Mouse (Mus musculus): ENCODE data around the gene Rgs6. TPM values are rescaled to one million over a fixed set of nuclear protein-coding genes. Genes with fewer than 3 reads are reported as not detected.

The Rgs6 gene
- polyA plus RNA-seq, 1 experiment: 0.69 TPM

- no peaks in the 10 kb centered on the region for H3K9me3 ChIP-seq
- no peak overlapping the region for H3K4me3 ChIP-seq (replicated peaks)
- peaks cover 31% of the 10 kb centered on the region for H3K4me1 ChIP-seq
- no peak for TF ChIP-seq GATA1 (IDR thresholded peaks at IDR 0.05; ENCODE audit: borderline replicate concordance, low read length)
- TF ChIP-seq FLI1 (IDR thresholded peaks at IDR 0.05; ENCODE audit: low read length): no peak
- no peaks in the 10 kb centered on the region for H3K36me3 ChIP-seq (replicated peaks; ENCODE audit: low read length)
- peaks cover 19% of the 10 kb centered on the region for H3K27me3 ChIP-seq (replicated peaks)
These were observed 526.4 kb downstream of the Rgs6 start for GRCm38 (mm10) chr12:83114396-83115053.

GRCm38 (mm10) chr12:83124111-83124510, 536.0 kb downstream of the Rgs6 start:
- TF ChIP-seq FLI1 (IDR thresholded peaks at IDR 0.05; ENCODE audit: low read length) (no peak), GATA1 (IDR thresholded peaks at IDR 0.05; ENCODE audit: borderline replicate concordance, low read length) (no peak)
- Histone ChIP-seq H3K9me3 (no peaks in the 10 kb centered on the region), H3K4me1 (peaks cover 13% of the 10 kb centered on the region), H3K27me3 (replicated peaks) (peaks cover 16% of the 10 kb centered on the region), H3K4me3 (replicated peaks) (no peak overlapping the region), H3K36me3 (replicated peaks; ENCODE audit: low read length) (no peaks in the 10 kb centered on the region)

GRCm38 (mm10) chr12:83125284-83125683, 537.2 kb downstream of the Rgs6 start:
- H3K9me3 ChIP-seq: no peaks in the 10 kb centered on the region
- peaks cover 13% of the 10 kb centered on the region for H3K4me1 ChIP-seq
- TF ChIP-seq GATA1 (IDR thresholded peaks at IDR 0.05; ENCODE audit: borderline replicate concordance, low read length): no peak
- no peak for TF ChIP-seq FLI1 (IDR thresholded peaks at IDR 0.05; ENCODE audit: low read length)
- no peaks in the 10 kb centered on the region for H3K36me3 ChIP-seq (replicated peaks; ENCODE audit: low read length)
- H3K4me3 ChIP-seq (replicated peaks): no peak overlapping the region
- peaks cover 20% of the 10 kb centered on the region for H3K27me3 ChIP-seq (replicated peaks)

DNA sequence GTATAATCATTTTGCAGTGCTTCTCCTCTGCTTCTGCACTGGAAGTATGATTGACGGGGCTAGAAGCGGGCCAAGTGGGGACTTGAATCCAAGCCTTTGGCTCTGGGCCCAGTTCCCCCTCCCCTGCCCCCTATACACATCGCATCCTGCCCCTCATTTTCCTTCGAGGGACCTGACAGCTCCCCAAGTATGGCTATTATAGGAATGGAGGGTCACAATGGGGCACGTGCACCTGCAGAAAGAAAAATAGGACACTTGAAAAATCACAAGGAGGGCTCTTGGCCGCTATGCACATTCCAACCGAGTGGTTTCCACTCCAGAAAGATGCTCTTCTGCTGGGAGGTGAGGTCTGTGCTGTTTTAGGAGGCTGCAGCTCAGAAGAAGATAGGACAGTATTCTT, 538.8 kb downstream of the Rgs6 start:
- TF ChIP-seq GATA1 (IDR thresholded peaks at IDR 0.05; ENCODE audit: borderline replicate concordance, low read length): no peak
- no peak for TF ChIP-seq FLI1 (IDR thresholded peaks at IDR 0.05; ENCODE audit: low read length)
- peaks cover 18% of the 10 kb centered on the region for H3K27me3 ChIP-seq (replicated peaks)
- H3K4me3 ChIP-seq (replicated peaks): no peak overlapping the region
- H3K4me1 ChIP-seq: peaks cover 13% of the 10 kb centered on the region
- no peaks in the 10 kb centered on the region for H3K9me3 ChIP-seq
- no peaks in the 10 kb centered on the region for H3K36me3 ChIP-seq (replicated peaks; ENCODE audit: low read length)

DNA sequence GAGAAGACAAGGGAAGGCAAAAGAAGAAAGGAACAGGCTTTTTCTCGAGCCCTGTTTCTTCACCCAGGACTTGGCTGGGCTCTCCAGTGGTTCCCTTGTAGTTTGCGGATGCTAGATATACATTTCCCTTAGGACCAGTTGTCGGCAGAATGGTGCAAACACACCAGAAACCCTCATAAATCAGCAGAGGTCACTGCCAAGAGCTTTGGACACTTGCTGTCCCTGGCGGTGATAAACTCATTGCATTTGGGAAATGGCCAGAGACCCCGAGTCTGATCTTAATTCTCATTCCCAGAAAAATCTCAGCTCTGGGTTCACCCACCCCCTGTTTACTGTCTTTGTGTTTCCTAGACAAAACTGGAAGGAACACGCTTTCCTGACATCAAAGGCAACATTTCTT, 539.9 kb downstream of the Rgs6 start:
- Histone ChIP-seq H3K9me3 (no peaks in the 10 kb centered on the region), H3K36me3 (replicated peaks; ENCODE audit: low read length) (no peaks in the 10 kb centered on the region), H3K4me3 (replicated peaks) (no peak overlapping the region), H3K27me3 (replicated peaks) (peaks cover 20% of the 10 kb centered on the region), H3K4me1 (peaks cover 13% of the 10 kb centered on the region)
- no peak for TF ChIP-seq GATA1 (IDR thresholded peaks at IDR 0.05; ENCODE audit: borderline replicate concordance, low read length)
- no peak for TF ChIP-seq FLI1 (IDR thresholded peaks at IDR 0.05; ENCODE audit: low read length)

DNA sequence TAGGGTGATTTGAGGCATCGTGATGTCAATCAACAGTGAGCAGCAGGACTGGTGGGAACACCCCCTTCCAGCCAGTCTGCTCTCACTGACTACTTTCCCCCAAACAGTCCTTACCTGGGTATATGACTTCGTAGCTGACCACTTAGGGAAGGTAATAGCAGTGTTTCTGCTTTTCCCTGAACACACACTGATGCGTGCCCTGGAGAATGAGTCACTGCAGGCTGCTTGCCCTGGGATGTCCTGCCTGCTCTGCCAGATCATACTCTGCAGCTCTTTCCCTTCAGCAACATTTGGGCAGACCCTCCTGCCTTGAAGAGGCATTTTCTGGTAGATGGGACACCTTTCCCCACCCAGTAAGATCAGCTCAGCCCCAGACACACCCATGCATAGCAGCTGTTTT, 540.5 kb downstream of the Rgs6 start:
- Histone ChIP-seq H3K27me3 (replicated peaks) (peaks cover 20% of the 10 kb centered on the region), H3K4me3 (replicated peaks) (no peak overlapping the region)
- TF ChIP-seq FLI1 (IDR thresholded peaks at IDR 0.05; ENCODE audit: low read length) (no peak), GATA1 (IDR thresholded peaks at IDR 0.05; ENCODE audit: borderline replicate concordance, low read length) (no peak)

GRCm38 (mm10) chr12:83131405-83131804, 543.3 kb downstream of the Rgs6 start:
- H3K9me3 ChIP-seq: no peaks in the 10 kb centered on the region
- H3K27me3 ChIP-seq (replicated peaks): peaks cover 21% of the 10 kb centered on the region
- peaks cover 13% of the 10 kb centered on the region for H3K4me1 ChIP-seq
- TF ChIP-seq GATA1 (IDR thresholded peaks at IDR 0.05; ENCODE audit: borderline replicate concordance, low read length) (no peak), FLI1 (IDR thresholded peaks at IDR 0.05; ENCODE audit: low read length) (no peak)
- H3K36me3 ChIP-seq (replicated peaks; ENCODE audit: low read length): no peaks in the 10 kb centered on the region
- no peak overlapping the region for H3K4me3 ChIP-seq (replicated peaks)

More for the DNA sequence above, 540.5 kb downstream of the Rgs6 start:
- Histone ChIP-seq H3K4me1 (peaks cover 13% of the 10 kb centered on the region), H3K9me3 (no peaks in the 10 kb centered on the region), H3K36me3 (replicated peaks; ENCODE audit: low read length) (no peaks in the 10 kb centered on the region)

GRCm38 (mm10) chr12:83133827-83134226, 545.7 kb downstream of the Rgs6 start:
- Histone ChIP-seq H3K9me3 (no peaks in the 10 kb centered on the region), H3K36me3 (replicated peaks; ENCODE audit: low read length) (no peaks in the 10 kb centered on the region), H3K4me3 (replicated peaks) (no peak overlapping the region), H3K4me1 (no peaks in the 10 kb centered on the region), H3K27me3 (replicated peaks) (peaks cover 16% of the 10 kb centered on the region)
- TF ChIP-seq GATA1 (IDR thresholded peaks at IDR 0.05; ENCODE audit: borderline replicate concordance, low read length): no peak
- TF ChIP-seq FLI1 (IDR thresholded peaks at IDR 0.05; ENCODE audit: low read length): no peak

DNA sequence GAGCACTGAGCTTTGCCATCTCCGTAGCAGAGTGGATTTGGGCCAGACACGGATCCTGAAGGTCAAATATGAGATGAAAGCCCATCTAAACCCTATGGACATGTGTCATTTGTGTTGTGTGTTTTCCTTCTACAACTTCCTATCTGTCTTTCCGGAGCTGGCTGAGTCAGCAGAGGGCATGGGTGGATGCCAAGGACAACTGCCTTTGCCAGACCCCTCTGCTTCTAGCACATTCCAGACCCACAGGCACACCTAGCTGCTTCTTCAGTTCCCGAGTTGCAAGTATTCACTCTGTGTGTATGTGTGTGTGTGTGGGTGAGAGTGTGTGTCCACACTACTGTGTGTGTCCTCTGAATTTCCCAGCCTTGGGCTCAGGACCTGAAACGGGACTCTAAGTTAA, 547.9 kb downstream of the Rgs6 start:
- no peaks in the 10 kb centered on the region for H3K9me3 ChIP-seq
- peaks cover 15% of the 10 kb centered on the region for H3K4me1 ChIP-seq
- H3K27me3 ChIP-seq (replicated peaks): peaks cover 11% of the 10 kb centered on the region
- no peak for TF ChIP-seq GATA1 (IDR thresholded peaks at IDR 0.05; ENCODE audit: borderline replicate concordance, low read length)
- TF ChIP-seq FLI1 (IDR thresholded peaks at IDR 0.05; ENCODE audit: low read length): no peak
- no peak overlapping the region for H3K4me3 ChIP-seq (replicated peaks)
- no peaks in the 10 kb centered on the region for H3K36me3 ChIP-seq (replicated peaks; ENCODE audit: low read length)

DNA sequence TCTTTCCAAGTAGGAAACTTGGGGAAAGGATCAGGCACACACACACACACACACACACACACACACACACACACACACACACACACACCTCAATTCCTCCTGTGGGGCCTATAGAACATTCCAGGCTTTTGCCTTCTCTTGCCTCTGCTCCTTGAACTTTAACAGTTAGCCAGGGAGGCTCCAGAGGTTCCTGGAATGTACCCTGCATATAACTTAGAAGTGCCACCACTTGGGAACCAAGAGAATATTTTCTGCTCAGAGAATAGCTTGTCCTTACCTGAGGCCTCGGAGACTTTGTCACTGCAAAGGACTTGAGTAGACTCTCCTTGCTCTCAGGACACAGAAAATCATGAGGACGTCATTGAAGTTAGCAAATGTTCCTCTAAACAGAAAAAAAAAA, 548.4 kb downstream of the Rgs6 start:
- no peak overlapping the region for H3K4me3 ChIP-seq (replicated peaks)
- H3K27me3 ChIP-seq (replicated peaks): peaks cover 11% of the 10 kb centered on the region
- no peaks in the 10 kb centered on the region for H3K9me3 ChIP-seq
- no peaks in the 10 kb centered on the region for H3K36me3 ChIP-seq (replicated peaks; ENCODE audit: low read length)
- TF ChIP-seq GATA1 (IDR thresholded peaks at IDR 0.05; ENCODE audit: borderline replicate concordance, low read length) (no peak), FLI1 (IDR thresholded peaks at IDR 0.05; ENCODE audit: low read length) (no peak)
- H3K4me1 ChIP-seq: peaks cover 20% of the 10 kb centered on the region

All from megakaryocyte, embryonic 14.5 days (primary cell).